8 mouse cellular contexts compared by ENCODE assay signal in genomic region chr15:74075903-74076721, GRCm38 (mm10).
DNase-seq lines count a peak whose midpoint lies in the region; ATAC-seq lines count a peak whose summit lies in the region.
"Had no signal": no experiment of that assay in that cellular context is flagged by ENCODE, and none has a peak within 500 bp of the region (broad histone marks: within the 10 kb centered on the region; RNA-seq: fewer than 3 reads in every experiment).

No protein-coding gene starts in this region.

- peak; percentile 84 for DNase-seq in adipocyte (ENCODE audit: low spot score)
- peak; percentile 42 for DNase-seq in gastrocnemius, postnatal 25 days
- peak; percentile 62 to 77 for DNase-seq in left cerebral cortex, postnatal 14 days (ENCODE audit: low spot score in 2 of 2)
- DNase-seq in splenic B cell, adult 2 months (ENCODE audit: low read depth, low spot score), result peak; percentile 53

- H3K4me3 ChIP-seq in intestine, embryonic 16.5 days (ENCODE audit: low read length), result no peak overlapping the region
- H3K4me3 ChIP-seq in midbrain, embryonic 12.5 days, result no peak overlapping the region

- H3K9ac ChIP-seq in intestine, embryonic 16.5 days (ENCODE audit: low read depth, low read length), result no peak overlapping the region
- no peak overlapping the region for H3K9ac ChIP-seq in midbrain, embryonic 12.5 days (replicated peaks)

- intact Hi-C loops in left cerebral cortex, postnatal 14 days (cut with DNase I), result no loop called here

- no peak overlapping the region for H3K27ac ChIP-seq in intestine, embryonic 16.5 days (ENCODE audit: low read length)
- H3K27ac ChIP-seq in midbrain, embryonic 12.5 days (replicated peaks), result peak overlapping the region; percentile 50; the same call in 1 of the 2 replicates
- H3K27ac ChIP-seq: macrophage had no signal

- H3K9me3 ChIP-seq in intestine, embryonic 16.5 days (ENCODE audit: control insufficient read depth, low read length), result no peaks in the 10 kb centered on the region
- no peaks in the 10 kb centered on the region for H3K9me3 ChIP-seq in midbrain, embryonic 12.5 days

- H3K36me3 ChIP-seq in intestine, embryonic 16.5 days (ENCODE audit: control insufficient read depth, insufficient read depth, low read length), result no peaks in the 10 kb centered on the region
- H3K36me3 ChIP-seq in midbrain, embryonic 12.5 days, result no peaks in the 10 kb centered on the region
- no peaks in the 10 kb centered on the region for H3K36me3 ChIP-seq in splenic B cell, adult 2 months (ENCODE audit: control insufficient read depth, insufficient read depth, low read length, poor library complexity, severe bottlenecking)

- 48% methylated on average over 16 of the region's 16 CpGs for WGBS in intestine, embryonic 16.5 days
- 38% methylated on average over 16 of the region's 16 CpGs for WGBS in midbrain, embryonic 12.5 days

- no peak overlapping the region for H3K4me2 ChIP-seq in intestine, embryonic 16.5 days (ENCODE audit: low read depth, low read length)
- no peak overlapping the region for H3K4me2 ChIP-seq in midbrain, embryonic 12.5 days (replicated peaks)

- H3K4me1 ChIP-seq in intestine, embryonic 16.5 days (ENCODE audit: control insufficient read depth, insufficient read depth, low read length), result no peaks in the 10 kb centered on the region
- H3K4me1 ChIP-seq in midbrain, embryonic 12.5 days, result peaks cover 15% of the 10 kb centered on the region; the same call in 1 of the 2 replicates

- ATAC-seq in common myeloid progenitor, adult 5-6 weeks (replicated peaks; ENCODE audit: low read depth, poor library complexity, severe bottlenecking), result peak; percentile 96
- ATAC-seq in intestine, embryonic 16.5 days, result peak; percentile 69
- ATAC-seq in midbrain, embryonic 12.5 days (ENCODE audit: low FRiP score, low read depth), result peak; percentile 44; the same call in 1 of the 2 replicates

- no peaks in the 10 kb centered on the region for H3K27me3 ChIP-seq in intestine, embryonic 16.5 days (replicated peaks; ENCODE audit: control insufficient read depth, insufficient read depth, low read length)
- H3K27me3 ChIP-seq in midbrain, embryonic 12.5 days, result 0 out of 2 replicates have a peak, but pooled peaks cover 5% of the 10 kb centered on the region
- H3K27me3 ChIP-seq in splenic B cell, adult 2 months (ENCODE audit: control insufficient read depth, insufficient read depth, low read length, poor library complexity, severe bottlenecking), result no peaks in the 10 kb centered on the region

Comparison
In these comparisons a context has a peak if more than half of its experiments do, and no peak if none do; other contexts are left out.
1. ATAC-seq: peak in every context shown above with its lines; median percentile 96 in common myeloid progenitor, adult 5-6 weeks; 69 in intestine, embryonic 16.5 days; 44 in midbrain, embryonic 12.5 days.